Mouse (Mus musculus): ENCODE measurements around the gene Gpr89. TPM values are rescaled to one million over a fixed set of nuclear protein-coding genes. Genes with fewer than 3 reads are reported as not detected.

Gene Gpr89
- total and polyA plus RNA-seq, 2 experiments from 2014 or later, result 34.9 to 40.3 TPM

GRCm38 (mm10) chr3:96828984-96829383 lies 76.2 kb downstream of the Gpr89 start, which contains the start of the genes Pdzk1 and Cd160:
Pdzk1 (plus strand) TSS chr3:96829284.
Cd160 (minus strand) TSS chr3:96829351.
- WGBS, result 73% methylated on average over 1 of the region's 1 CpGs
- ATAC-seq, result no peak
- no peak within 1 kb of the TSS for H3K27ac ChIP-seq

GRCm38 (mm10) chr3:96828308-96828864 lies 76.8 kb downstream of the Gpr89 start:
- ATAC-seq, result peak; percentile 18; the same call in 1 of the 2 replicates
- Histone ChIP-seq H3K9ac (replicated peaks; ENCODE audit: low read length) (no peak overlapping the region), H3K27me3 (ENCODE audit: insufficient read depth, low read length) (no peaks in the 10 kb centered on the region), H3K27ac (no peak overlapping the region), H3K4me2 (ENCODE audit: low read depth, low read length) (no peak overlapping the region), H3K36me3 (ENCODE audit: insufficient read depth, low read length) (no peaks in the 10 kb centered on the region), H3K4me1 (ENCODE audit: insufficient read depth, low read length) (0 out of 2 replicates have a peak, but pooled peaks cover 5% of the 10 kb centered on the region), H3K9me3 (ENCODE audit: low read length) (no peaks in the 10 kb centered on the region), H3K4me3 (ENCODE audit: low read length) (no peak overlapping the region)
- peak; percentile 5 for DNase-seq (ENCODE audit: low spot score)
- WGBS, result 40% methylated on average over 15 of the region's 15 CpGs
- TF ChIP-seq CTCF (IDR thresholded peaks at IDR 0.05; ENCODE audit: low read depth), result no peak

More at GRCm38 (mm10) chr3:96828984-96829383, 76.2 kb downstream of the Gpr89 start, which contains the start of the genes Pdzk1 and Cd160:
- Histone ChIP-seq H3K4me1 (ENCODE audit: insufficient read depth, low read length) (0 out of 2 replicates have a peak, but pooled peaks cover 5% of the 10 kb centered on the region), H3K4me2 (ENCODE audit: low read depth, low read length) (no peak within 1 kb of the TSS), H3K27me3 (ENCODE audit: insufficient read depth, low read length) (no peaks in the 10 kb centered on the region), H3K4me3 (ENCODE audit: low read length) (no peak within 1 kb of the TSS), H3K9me3 (ENCODE audit: low read length) (no peaks in the 10 kb centered on the region), H3K9ac (replicated peaks; ENCODE audit: low read length) (no peak within 1 kb of the TSS), H3K36me3 (ENCODE audit: insufficient read depth, low read length) (no peaks in the 10 kb centered on the region)
- DNase-seq (ENCODE audit: low spot score), result no peak
- TF ChIP-seq CTCF (IDR thresholded peaks at IDR 0.05; ENCODE audit: low read depth), result no peak

GRCm38 (mm10) chr3:96825261-96825660 lies 79.9 kb downstream of the Gpr89 start:
- Histone ChIP-seq H3K9ac (replicated peaks; ENCODE audit: low read length) (no peak overlapping the region), H3K4me3 (ENCODE audit: low read length) (no peak overlapping the region), H3K9me3 (ENCODE audit: low read length) (no peaks in the 10 kb centered on the region), H3K4me2 (ENCODE audit: low read depth, low read length) (no peak overlapping the region), H3K36me3 (ENCODE audit: insufficient read depth, low read length) (no peaks in the 10 kb centered on the region), H3K27me3 (ENCODE audit: insufficient read depth, low read length) (no peaks in the 10 kb centered on the region), H3K4me1 (ENCODE audit: insufficient read depth, low read length) (0 out of 2 replicates have a peak, but pooled peaks cover 5% of the 10 kb centered on the region), H3K27ac (no peak overlapping the region)
- no peak for TF ChIP-seq CTCF (IDR thresholded peaks at IDR 0.05; ENCODE audit: low read depth)
- WGBS, result 46% methylated on average over 11 of the region's 11 CpGs
- no peak for DNase-seq (ENCODE audit: low spot score)
- no peak for ATAC-seq

GRCm38 (mm10) chr3:96824614-96825013 lies 80.5 kb downstream of the Gpr89 start:
- DNase-seq (ENCODE audit: low spot score) (no peak), ATAC-seq (no peak)
- WGBS, result 66% methylated on average over 12 of the region's 12 CpGs
- Histone ChIP-seq H3K9ac (replicated peaks; ENCODE audit: low read length) (no peak overlapping the region), H3K27ac (no peak overlapping the region), H3K9me3 (ENCODE audit: low read length) (no peaks in the 10 kb centered on the region), H3K4me1 (ENCODE audit: insufficient read depth, low read length) (0 out of 2 replicates have a peak, but pooled peaks cover 5% of the 10 kb centered on the region), H3K4me3 (ENCODE audit: low read length) (no peak overlapping the region), H3K36me3 (ENCODE audit: insufficient read depth, low read length) (no peaks in the 10 kb centered on the region), H3K27me3 (ENCODE audit: insufficient read depth, low read length) (no peaks in the 10 kb centered on the region), H3K4me2 (ENCODE audit: low read depth, low read length) (no peak overlapping the region)
- no peak for TF ChIP-seq CTCF (IDR thresholded peaks at IDR 0.05; ENCODE audit: low read depth)

- 68% methylated on average over 3 of the region's 3 CpGs for WGBS
- TF ChIP-seq CTCF (IDR thresholded peaks at IDR 0.05; ENCODE audit: low read depth), result no peak
These were observed 81.4 kb downstream of the Gpr89 start for GRCm38 (mm10) chr3:96823701-96824100.

GRCm38 (mm10) chr3:96821581-96821980 lies 83.6 kb downstream of the Gpr89 start:
- no peak overlapping the region for H3K27ac ChIP-seq
- H3K4me3 ChIP-seq (ENCODE audit: low read length), result no peak overlapping the region
- no peaks in the 10 kb centered on the region for H3K4me1 ChIP-seq (ENCODE audit: insufficient read depth, low read length)
- H3K36me3 ChIP-seq (ENCODE audit: insufficient read depth, low read length), result no peaks in the 10 kb centered on the region
- no peak overlapping the region for H3K4me2 ChIP-seq (ENCODE audit: low read depth, low read length)
- DNase-seq (ENCODE audit: low spot score) (no peak), ATAC-seq (no peak)
- no peaks in the 10 kb centered on the region for H3K9me3 ChIP-seq (ENCODE audit: low read length)
- WGBS, result 90% methylated on average over 4 of the region's 4 CpGs
- no peak overlapping the region for H3K9ac ChIP-seq (replicated peaks; ENCODE audit: low read length)
- no peaks in the 10 kb centered on the region for H3K27me3 ChIP-seq (ENCODE audit: insufficient read depth, low read length)
- no peak for TF ChIP-seq CTCF (IDR thresholded peaks at IDR 0.05; ENCODE audit: low read depth)

More at GRCm38 (mm10) chr3:96823701-96824100, 81.4 kb downstream of the Gpr89 start:
- no peak overlapping the region for H3K4me3 ChIP-seq (ENCODE audit: low read length)
- no peaks in the 10 kb centered on the region for H3K27me3 ChIP-seq (ENCODE audit: insufficient read depth, low read length)
- ATAC-seq (no peak), DNase-seq (ENCODE audit: low spot score) (no peak)
- no peaks in the 10 kb centered on the region for H3K9me3 ChIP-seq (ENCODE audit: low read length)
- H3K9ac ChIP-seq (replicated peaks; ENCODE audit: low read length), result no peak overlapping the region
- no peak overlapping the region for H3K27ac ChIP-seq
- no peaks in the 10 kb centered on the region for H3K36me3 ChIP-seq (ENCODE audit: insufficient read depth, low read length)
- 0 out of 2 replicates have a peak, but pooled peaks cover 5% of the 10 kb centered on the region for H3K4me1 ChIP-seq (ENCODE audit: insufficient read depth, low read length)
- no peak overlapping the region for H3K4me2 ChIP-seq (ENCODE audit: low read depth, low read length)

Data from hindbrain, postnatal 0 days (tissue).